Mouse (Mus musculus): ENCODE results near the gene Hsd11b2.
A peak's percentile ranks its signal among the peaks of the same experiment; 100 is the strongest.
"Not testable (repeated sequence)": the region's sequence is repeated elsewhere in the genome, so short reads cannot be mapped to it uniquely, and the experiment has no call there.

Gene Hsd11b2

DNA sequence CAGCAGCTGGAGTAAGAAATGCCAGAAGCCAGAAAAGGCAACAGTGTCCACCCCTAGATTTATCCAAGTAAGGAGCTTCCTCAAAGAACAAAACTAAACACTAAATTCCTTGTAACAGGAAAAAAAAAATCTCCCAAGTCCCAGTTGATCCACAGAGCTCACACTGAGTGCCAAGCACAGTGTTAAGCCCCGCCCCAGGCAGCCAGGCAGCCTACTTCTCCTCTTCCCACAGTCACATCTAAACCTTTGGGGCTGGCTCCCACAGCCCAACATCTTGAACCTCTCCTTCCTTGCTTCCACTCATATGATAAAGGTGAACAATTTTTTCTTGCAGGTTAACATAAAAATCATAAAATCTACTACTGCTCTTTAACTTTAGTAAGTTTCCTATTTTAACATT is 45.3 kb downstream of the Hsd11b2 start:
- DNase-seq (ENCODE audit: low spot score in 2 of 2) = no peak

DNA sequence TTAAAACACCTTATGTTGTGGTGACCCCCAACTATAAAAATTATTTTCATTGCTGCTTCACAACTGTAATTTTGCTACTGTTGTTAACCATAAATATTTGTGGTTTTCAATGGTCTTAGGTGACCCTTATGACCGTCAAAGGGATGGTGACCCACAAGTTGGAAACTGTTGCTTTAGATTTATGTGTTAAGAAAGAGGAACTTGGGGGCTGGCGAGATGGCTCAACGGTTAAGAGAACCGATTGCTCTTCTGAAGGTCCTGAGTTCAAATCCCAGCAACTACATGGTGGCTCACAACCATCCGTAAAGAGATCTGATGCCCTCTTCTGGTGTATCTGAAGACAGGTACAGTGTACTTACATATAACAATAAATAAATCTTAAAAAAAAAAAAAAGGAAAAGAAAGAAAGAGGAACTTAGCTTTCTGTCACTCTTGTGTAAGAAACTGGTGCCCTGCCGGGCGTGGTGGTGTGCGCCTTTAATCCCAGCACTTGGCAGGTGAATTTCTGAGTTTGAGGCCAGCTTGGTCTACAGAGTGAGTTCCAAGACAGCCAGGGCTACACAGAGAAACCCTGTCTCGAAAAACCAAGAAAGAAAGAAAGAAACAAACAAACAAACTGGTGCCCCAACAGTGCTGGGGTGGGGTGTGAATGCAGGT is 46.1 kb downstream of the Hsd11b2 start:
- not testable (repeated sequence) for DNase-seq (ENCODE audit: low spot score in 2 of 2)

DNA sequence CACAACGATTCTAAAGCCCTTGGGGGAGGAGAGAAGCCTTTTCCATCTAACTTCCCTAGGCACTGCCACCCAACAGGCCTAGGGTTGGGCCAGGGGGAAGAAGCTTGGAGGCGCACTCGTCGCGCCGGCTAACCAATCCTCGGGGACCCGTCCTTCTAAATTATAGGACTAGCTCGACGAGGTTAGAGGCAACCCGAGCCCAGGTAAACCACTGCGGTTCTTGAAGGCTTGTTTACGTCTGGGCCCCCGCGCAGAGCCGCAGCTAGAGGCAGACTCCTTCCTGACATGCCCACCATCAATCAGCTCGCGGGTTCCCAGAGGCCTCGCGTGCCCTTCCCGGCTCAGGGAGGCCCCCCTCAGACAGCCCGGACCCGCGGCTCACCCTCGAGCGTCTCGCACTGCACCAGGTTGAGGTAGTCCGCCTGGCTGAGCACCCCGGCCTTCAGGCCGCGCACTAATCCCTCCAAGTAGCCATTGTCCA is 46.9 kb downstream of the Hsd11b2 start:
- peak in 1 of 2 experiments; percentile 26 for DNase-seq (ENCODE audit: low spot score in 2 of 2)

DNA sequence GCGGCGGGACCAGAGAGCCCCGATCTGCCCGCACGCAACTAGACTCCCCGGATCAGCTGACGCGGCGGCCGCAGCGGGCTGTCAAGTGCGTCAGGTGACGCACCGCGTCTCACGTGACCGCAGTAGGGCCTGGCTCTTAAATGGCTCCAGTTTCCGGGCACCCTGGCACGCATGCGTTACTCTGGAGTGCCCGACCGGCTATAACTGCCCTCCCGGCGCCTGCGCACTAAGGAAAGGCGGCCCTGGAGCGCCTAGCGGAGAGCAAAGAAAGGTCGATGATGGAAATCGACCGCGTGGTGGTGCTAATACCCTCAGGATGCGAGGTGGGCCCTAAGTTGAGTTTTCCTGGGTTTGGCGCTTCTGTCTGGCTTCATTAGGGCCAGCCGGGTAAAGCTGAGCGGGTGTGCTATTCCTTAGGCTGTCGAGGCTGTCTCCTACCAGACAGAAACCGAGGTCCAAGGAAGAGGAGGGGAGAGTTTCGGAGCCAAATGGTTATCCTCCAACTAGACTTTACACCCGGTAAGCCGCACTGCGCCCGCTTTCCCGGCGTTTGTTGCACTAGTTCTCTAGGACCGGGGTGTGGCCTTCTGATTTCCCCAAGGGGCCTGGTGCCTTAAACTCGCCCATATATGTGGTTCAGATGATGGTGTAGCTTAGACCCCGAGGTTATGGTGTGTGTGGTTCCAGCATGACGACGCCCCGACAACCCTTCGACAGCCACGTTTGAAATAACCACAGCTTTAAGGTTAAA is 47.6 kb downstream of the Hsd11b2 start, which contains the start of gene Atp6v0d1:
Gene Atp6v0d1, minus strand, starts transcription at position 96 of the 751 bp plus-strand sequence.
- peak; percentile 99 to 100 for DNase-seq (ENCODE audit: low spot score in 2 of 2)

DNA sequence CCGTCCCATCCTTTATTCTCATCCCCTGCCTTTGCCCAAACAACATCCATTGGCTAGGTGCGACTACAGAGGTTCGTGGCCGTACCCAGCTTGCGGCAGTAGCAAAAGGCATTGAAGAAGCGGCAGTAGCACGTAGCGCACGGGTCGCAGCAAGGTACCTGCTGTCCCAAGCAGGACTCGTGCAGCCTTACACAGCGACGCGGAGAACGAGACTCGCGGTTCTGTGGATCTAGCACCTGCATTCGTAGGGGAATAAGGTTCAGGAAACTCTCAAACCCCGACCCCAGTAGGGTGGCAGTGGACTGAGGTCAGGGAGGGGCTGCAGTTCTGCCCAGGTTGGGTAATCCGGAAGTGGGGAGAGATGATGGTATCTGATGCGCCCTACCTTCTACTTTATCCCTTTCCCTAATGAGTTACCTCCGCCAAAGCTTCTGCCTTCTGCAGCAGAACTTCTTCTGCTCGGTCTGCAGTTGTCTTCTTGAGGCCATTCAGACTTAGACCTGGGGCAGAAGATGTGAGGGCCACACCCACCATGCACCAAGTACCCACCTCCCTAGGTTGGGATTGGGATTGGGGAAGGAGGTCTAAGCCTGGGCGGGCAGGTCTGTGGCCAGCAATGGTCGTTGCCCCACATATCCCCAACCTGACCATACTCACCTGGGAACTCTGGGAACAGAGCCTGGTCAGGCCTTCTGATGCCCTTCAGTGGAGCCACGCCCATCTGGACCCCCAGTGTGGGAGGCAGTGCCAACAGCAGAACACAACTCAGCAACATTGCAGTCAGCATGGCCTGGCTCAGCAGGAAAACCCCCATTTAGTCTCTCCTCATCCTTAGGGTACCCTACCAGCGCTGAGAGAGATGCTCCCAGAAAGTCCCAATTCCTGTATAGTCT is 48.4 kb downstream of the Hsd11b2 start:
- no peak for DNase-seq (ENCODE audit: low spot score in 2 of 2)

DNA sequence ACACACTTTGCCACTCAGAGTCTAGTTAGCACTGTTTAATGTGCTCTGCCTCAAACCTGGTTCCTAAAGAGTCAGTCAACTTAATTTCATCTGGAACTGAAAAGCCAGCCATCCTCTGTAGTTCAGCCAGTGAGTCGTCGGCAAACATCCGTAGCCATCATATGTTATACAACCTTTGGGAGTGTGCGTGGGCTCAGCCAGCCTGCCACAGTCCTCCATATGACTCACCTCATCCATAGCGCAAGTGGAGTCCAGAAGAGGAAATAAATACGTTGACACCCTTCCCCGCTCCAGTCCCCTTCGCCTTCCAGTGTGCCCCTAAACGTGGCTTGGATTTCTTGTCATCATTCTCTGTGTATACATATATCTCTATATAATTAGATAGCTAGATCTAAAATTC is 53.3 kb downstream of the Hsd11b2 start:
- DNase-seq (ENCODE audit: low spot score in 2 of 2) = peak; percentile 47 to 56

DNA sequence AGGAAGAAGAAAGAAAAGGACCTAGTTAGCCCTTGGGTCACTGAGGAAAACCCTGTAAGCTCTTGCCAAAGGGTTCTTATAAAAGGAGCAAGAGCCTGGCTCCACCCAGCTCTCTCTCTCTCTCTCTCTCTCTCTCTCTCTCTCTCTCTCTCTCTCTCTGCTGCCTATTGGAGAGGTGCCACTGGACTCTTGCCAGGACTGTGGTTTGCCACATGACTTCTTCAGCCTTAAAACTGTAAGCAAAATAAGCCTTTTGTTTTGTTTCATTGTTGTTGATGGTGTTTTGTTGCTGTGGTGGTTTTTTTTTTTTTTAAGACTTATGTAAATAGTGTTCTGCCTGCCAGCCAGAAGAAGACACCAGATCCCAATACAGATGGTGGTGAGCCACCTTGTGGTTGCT is 54.9 kb downstream of the Hsd11b2 start:
- DNase-seq (ENCODE audit: low spot score in 2 of 2) = no peak
